Mouse (Mus musculus): ENCODE results near the gene Zfp979. TPM values are rescaled to one million over a fixed set of nuclear protein-coding genes. Genes with fewer than 3 reads are reported as not detected.

Gene Zfp979
- polyA plus RNA-seq, 1 experiment from 2014 or later = 3.3 TPM

DNA sequence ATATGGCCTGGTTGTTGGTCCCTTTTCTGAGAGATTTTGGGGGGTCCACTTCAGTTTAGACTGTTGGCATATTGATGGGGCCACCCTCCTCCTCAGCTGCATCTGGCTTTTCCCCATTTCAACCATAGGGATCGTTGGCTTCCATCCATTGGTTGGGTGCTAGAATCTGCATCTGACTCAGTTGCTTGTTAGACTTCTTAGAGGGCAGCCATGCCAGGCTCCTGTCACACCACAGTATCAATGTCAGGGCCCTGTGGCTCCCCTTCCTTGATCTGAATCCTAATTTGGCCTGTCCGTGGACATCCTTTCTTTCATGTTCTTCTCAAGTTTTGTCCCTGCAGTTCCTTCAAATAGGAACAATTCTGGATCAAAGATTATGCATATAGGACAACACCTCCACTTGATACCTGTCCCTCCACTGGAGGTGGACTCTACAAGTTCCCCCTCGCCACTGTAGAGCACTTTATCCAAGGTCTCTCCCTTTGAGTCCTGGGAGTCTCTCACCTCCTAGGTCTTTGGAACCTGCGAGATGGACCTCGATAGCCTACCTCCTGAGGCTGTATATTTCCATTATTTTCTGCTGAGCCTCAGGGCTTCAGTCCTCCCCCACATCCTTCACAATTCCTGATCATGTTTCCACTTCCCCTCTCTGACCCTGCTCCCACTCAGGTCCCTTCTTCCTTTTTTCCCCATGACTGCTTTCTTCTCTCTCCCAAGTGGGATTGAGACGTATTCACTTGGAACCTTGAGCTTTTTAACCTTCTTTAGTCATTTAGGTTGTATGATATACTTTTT lies 76.7 kb downstream of the Zfp979 start:
- Histone ChIP-seq H3K9me3 (ENCODE audit: low read length) (no peaks in the 10 kb centered on the region), H3K4me2 (replicated peaks; ENCODE audit: low read depth, low read length) (no peak overlapping the region), H3K36me3 (ENCODE audit: insufficient read depth, low read length) (no peaks in the 10 kb centered on the region), H3K27ac (ENCODE audit: low read length) (no peak overlapping the region), H3K27me3 (replicated peaks; ENCODE audit: insufficient read depth, low read length) (no peaks in the 10 kb centered on the region), H3K4me3 (ENCODE audit: low read depth, low read length) (no peak overlapping the region), H3K4me1 (ENCODE audit: insufficient read depth, low read depth, low read length) (no peaks in the 10 kb centered on the region), H3K9ac (replicated peaks; ENCODE audit: low read depth) (no peak overlapping the region)
- no peak for TF ChIP-seq EP300 (IDR thresholded peaks at IDR 0.05)
- no peak for TF ChIP-seq CTCF (IDR thresholded peaks at IDR 0.05)
- 64% methylated on average over 6 of the region's 6 CpGs for WGBS
- ATAC-seq (peak; percentile 16; the same call in 1 of the 2 replicates), DNase-seq (ENCODE audit: low spot score) (no peak)

Other genes starting within 250 kb of the Zfp979 start
- 1.4 and 1.7 TPM in 2 replicates for gene Zfp982, start 150.1 kb downstream of the Zfp979 start, polyA plus RNA-seq (2015; fragmentation: Nextera tagmentation; extraction: Ambion mirVana)
- 0.05 and 0.11 TPM in 2 replicates for gene Gm16503, start 102.3 kb downstream of the Zfp979 start, polyA plus RNA-seq (2015; fragmentation: Nextera tagmentation; extraction: Ambion mirVana)
- 0.19 and 0.49 TPM in 2 replicates for gene Zfp985, start 89.2 kb downstream of the Zfp979 start, polyA plus RNA-seq (2015; fragmentation: Nextera tagmentation; extraction: Ambion mirVana)
- not detected in 2 replicates for gene Zfp534, start 60.0 kb upstream of the Zfp979 start, polyA plus RNA-seq (2015; fragmentation: Nextera tagmentation; extraction: Ambion mirVana)
- 6.8 and 8.0 TPM in 2 replicates for gene Zfp984, start 167.3 kb upstream of the Zfp979 start, polyA plus RNA-seq (2015; fragmentation: Nextera tagmentation; extraction: Ambion mirVana)
- 3.6 and 4.8 TPM in 2 replicates for gene Zfp933, start 205.9 kb upstream of the Zfp979 start, polyA plus RNA-seq (2015; fragmentation: Nextera tagmentation; extraction: Ambion mirVana)
- 28.5 and 28.6 TPM in 2 replicates for gene Miip, start 226.3 kb upstream of the Zfp979 start, polyA plus RNA-seq (2015; fragmentation: Nextera tagmentation; extraction: Ambion mirVana)
- 1.9 and 2.4 TPM in 2 replicates for gene Fv1, start 226.5 kb upstream of the Zfp979 start, polyA plus RNA-seq (2015; fragmentation: Nextera tagmentation; extraction: Ambion mirVana)